Comparison of ENCODE assay signal across 30 mouse cellular contexts in genomic region chr9:24421221-24421620, GRCm38 (mm10).
"Had no signal": no experiment of that assay in that cellular context is flagged by ENCODE, and none has a peak within 500 bp of the region (broad histone marks: within the 10 kb centered on the region; RNA-seq: fewer than 3 reads in every experiment).

No protein-coding gene starts in this region.

- H3K27me3 ChIP-seq: heart, embryonic 12.5 days; heart, embryonic 13.5 days; heart, embryonic 15.5 days; hindbrain, embryonic 12.5 days; hindbrain, embryonic 13.5 days; hindbrain, embryonic 15.5 days; intestine, embryonic 15.5 days; kidney, embryonic 15.5 days had no signal

- H3K36me3 ChIP-seq: heart, embryonic 15.5 days; intestine, embryonic 15.5 days had no signal

- H3K9ac ChIP-seq: heart, embryonic 12.5 days; heart, embryonic 13.5 days; heart, embryonic 15.5 days; hindbrain, embryonic 12.5 days; hindbrain, embryonic 13.5 days; hindbrain, embryonic 14.5 days; hindbrain, embryonic 15.5 days; intestine, embryonic 15.5 days; kidney, embryonic 15.5 days had no signal

- H3K4me3 ChIP-seq: heart, embryonic 12.5 days; heart, embryonic 13.5 days; heart, embryonic 15.5 days; hindbrain, embryonic 10.5 days; hindbrain, embryonic 12.5 days; hindbrain, embryonic 13.5 days; hindbrain, embryonic 15.5 days; intestine, embryonic 15.5 days; kidney, embryonic 15.5 days; layer of hippocampus, adult 2 months; left cerebral cortex, adult 2 months had no signal

- DNase-seq: heart, postnatal 10 days; heart, postnatal 14 days; heart, postnatal 36 days; heart, postnatal 4 days; kidney, adult 11 months; kidney, adult 18-20 months; kidney, adult 2 months; kidney, adult 8-10 months; kidney, adult 9 months; kidney, postnatal 10 days; kidney, postnatal 14 days; kidney, postnatal 25 days; kidney, postnatal 36 days; kidney, postnatal 4 days; layer of hippocampus, adult 9-11 months; layer of hippocampus, postnatal 36 days had no signal

- H3K27ac ChIP-seq: heart, embryonic 13.5 days; heart, embryonic 15.5 days; hindbrain, embryonic 10.5 days; hindbrain, embryonic 12.5 days; hindbrain, embryonic 13.5 days; hindbrain, embryonic 14.5 days; hindbrain, embryonic 15.5 days; hindbrain, postnatal 0 days; intestine, embryonic 15.5 days; kidney, embryonic 15.5 days; kidney, postnatal 0 days; layer of hippocampus, adult 2 months; left cerebral cortex, adult 2 months had no signal

- H3K9me3 ChIP-seq: heart, embryonic 12.5 days; heart, embryonic 13.5 days; heart, embryonic 15.5 days; hindbrain, embryonic 10.5 days; hindbrain, embryonic 12.5 days; hindbrain, embryonic 13.5 days; hindbrain, embryonic 15.5 days; intestine, embryonic 15.5 days; kidney, embryonic 15.5 days had no signal

- H3K4me1 ChIP-seq: heart, embryonic 12.5 days; hindbrain, embryonic 10.5 days; hindbrain, embryonic 12.5 days; hindbrain, embryonic 13.5 days; hindbrain, embryonic 15.5 days; intestine, embryonic 15.5 days; kidney, embryonic 15.5 days had no signal
